Mouse (Mus musculus) stomach, embryonic 16.5 days (tissue): ENCODE results near the gene Gm49337. TPM values are rescaled to one million over a fixed set of nuclear protein-coding genes. Genes with fewer than 3 reads are reported as not detected.
"Not testable (repeated sequence)": the region's sequence is repeated elsewhere in the genome, so short reads cannot be mapped to it uniquely, and the experiment has no call there.

ENCODE experiments used
- ATAC-seq: fragments of 200-750 bp; cut with Nextera tagmentation; 2 replicates; pipeline ENCODE4 v1.8.0; 2017; ENCODE audit warnings: moderate number of reproducible peaks, moderate TSS enrichment; ENCODE audit not compliant: insufficient read depth, low FRiP score
- H3K27ac ChIP-seq: fragments of 300-500 bp; sonication (generic); 2 replicates; pipeline ENCODE4 v1.5.1; 2014; ENCODE audit warnings: low read length
- H3K27me3 ChIP-seq: fragments of 300-500 bp; sonication (generic); 2 replicates; pipeline ENCODE4 v1.6.1; 2014; ENCODE audit warnings: low read length, control low read depth, mixed read lengths; ENCODE audit not compliant: control insufficient read depth, insufficient read depth
- H3K36me3 ChIP-seq: fragments of 300-500 bp; sonication (generic); 2 replicates; pipeline ENCODE4 v1.6.1; 2014; ENCODE audit warnings: low read length; ENCODE audit not compliant: control insufficient read depth, insufficient read depth
- H3K4me1 ChIP-seq: fragments of 300-500 bp; sonication (generic); 2 replicates; pipeline ENCODE4 v1.6.1; 2014; ENCODE audit warnings: low read length, control low read depth, mixed read lengths; ENCODE audit not compliant: control insufficient read depth, insufficient read depth
- H3K4me2 ChIP-seq: fragments of 300-500 bp; sonication (generic); 2 replicates; pipeline ENCODE4 v1.6.1; 2014; ENCODE audit warnings: low read depth, low read length, mixed read lengths
- H3K4me3 ChIP-seq: fragments of 300-500 bp; sonication (generic); replicated peaks from 2 replicates; pipeline ENCODE4 v1.5.1; 2014; ENCODE audit warnings: mild to moderate bottlenecking, low read length
- H3K9ac ChIP-seq: fragments of 300-500 bp; sonication (generic); 2 replicates; pipeline ENCODE4 v1.6.1; 2014; ENCODE audit warnings: low read length
- H3K9me3 ChIP-seq: fragments of 300-500 bp; sonication (generic); replicated peaks from 2 replicates; pipeline ENCODE4 v1.6.1; 2016; ENCODE audit warnings: low read length, control low read depth; ENCODE audit not compliant: control insufficient read depth
- WGBS: fragments of 180-500 bp; shearing (Covaris S2); extraction: QIAGEN DNeasy Blood & Tissue Kit; methylation state at CpG from one replicate; pipeline ENCODE4 v1.1.7; 2014; 5-methylcytosine and 5-hydroxymethylcytosine counted together
- polyA plus RNA-seq: library from polyadenylated mRNA; unstranded; fragments of >200 nt; fragmentation: Nextera tagmentation; extraction: Ambion mirVana; gene quantifications from 2 replicates; pipeline ENCODE4 v1.2.1, GENCODE M21; 2015

Gene Gm49337
- polyA plus RNA-seq, 1 experiment from 2014 or later, result not detected

- H3K9me3 ChIP-seq, H3K36me3 ChIP-seq, H3K27ac ChIP-seq, H3K4me3 ChIP-seq, H3K4me1 ChIP-seq, H3K9ac ChIP-seq, ATAC-seq, H3K4me2 ChIP-seq, H3K27me3 ChIP-seq: not testable (repeated sequence)
- 86% methylated on average over 1 of the region's 1 CpGs for WGBS
Measured at GRCm38 (mm10) chr4:116217661-116218060, 44.5 kb downstream of the Gm49337 start.

- Histone ChIP-seq H3K4me2 (no peak overlapping the region), H3K9me3 (no peaks in the 10 kb centered on the region), H3K4me1 (peaks cover 8% of the 10 kb centered on the region; the same call in 1 of the 2 replicates), H3K9ac (no peak overlapping the region), H3K27ac (no peak overlapping the region), H3K27me3 (no peaks in the 10 kb centered on the region), H3K36me3 (no peaks in the 10 kb centered on the region), H3K4me3 (no peak overlapping the region)
- 78% methylated on average over 1 of the region's 1 CpGs for WGBS
- no peak for ATAC-seq
Measured at GRCm38 (mm10) chr4:116219056-116219455, 45.9 kb downstream of the Gm49337 start.

- H3K27ac ChIP-seq, result peak overlapping the region; percentile 98
- H3K9ac ChIP-seq, result peak overlapping the region; percentile 93
- H3K4me1 ChIP-seq, result peaks cover 8% of the 10 kb centered on the region; the same call in 1 of the 2 replicates
- no peak for ATAC-seq
- peak overlapping the region; percentile 87 for H3K4me3 ChIP-seq
- no peaks in the 10 kb centered on the region for H3K36me3 ChIP-seq
- H3K9me3 ChIP-seq, result no peaks in the 10 kb centered on the region
- H3K27me3 ChIP-seq, result no peaks in the 10 kb centered on the region
- WGBS, result 15% methylated on average over 6 of the region's 6 CpGs
- H3K4me2 ChIP-seq, result peak overlapping the region; percentile 76
Measured at GRCm38 (mm10) chr4:116220071-116220650, 47.0 kb downstream of the Gm49337 start.

GRCm38 (mm10) chr4:116220780-116221139 lies 47.6 kb downstream of the Gm49337 start:
- Histone ChIP-seq H3K4me2 (peak overlapping the region; percentile 76), H3K27ac (peak overlapping the region; percentile 98), H3K36me3 (no peaks in the 10 kb centered on the region), H3K9ac (peak overlapping the region; percentile 93), H3K4me1 (peaks cover 8% of the 10 kb centered on the region; the same call in 1 of the 2 replicates), H3K27me3 (no peaks in the 10 kb centered on the region), H3K4me3 (peak overlapping the region; percentile 87), H3K9me3 (no peaks in the 10 kb centered on the region)
- WGBS, result under 1% methylated on average over 22 of the region's 26 CpGs
- peak; percentile 59 for ATAC-seq

GRCm38 (mm10) chr4:116221140-116221851 lies 48.1 kb downstream of the Gm49337 start, which contains the start of gene Pik3r3:
Gene Pik3r3 (plus strand): TSS chr4:116221618.
- peak within 1 kb of the TSS; percentile 87 for H3K4me3 ChIP-seq
- ATAC-seq, result peak; percentile 100
- peak within 1 kb of the TSS; percentile 98 for H3K27ac ChIP-seq
- H3K9me3 ChIP-seq, result no peaks in the 10 kb centered on the region
- peak within 1 kb of the TSS; percentile 93 for H3K9ac ChIP-seq
- H3K4me1 ChIP-seq, result peaks cover 6% of the 10 kb centered on the region; the same call in 1 of the 2 replicates
- H3K36me3 ChIP-seq, result no peaks in the 10 kb centered on the region
- WGBS, result under 1% methylated on average over 53 of the region's 53 CpGs
- peak within 1 kb of the TSS; percentile 78 for H3K4me2 ChIP-seq
- H3K27me3 ChIP-seq, result no peaks in the 10 kb centered on the region

- H3K36me3 ChIP-seq, result no peaks in the 10 kb centered on the region
- no peaks in the 10 kb centered on the region for H3K9me3 ChIP-seq
- H3K4me3 ChIP-seq, result peak overlapping the region; percentile 87
- H3K4me1 ChIP-seq, result peaks cover 4% of the 10 kb centered on the region; the same call in 1 of the 2 replicates
- H3K27me3 ChIP-seq, result no peaks in the 10 kb centered on the region
- ATAC-seq, result no peak
- under 1% methylated on average over 23 of the region's 23 CpGs for WGBS
- H3K9ac ChIP-seq, result peak overlapping the region; percentile 91
- peak overlapping the region; percentile 78 for H3K4me2 ChIP-seq
- peak overlapping the region; percentile 98 for H3K27ac ChIP-seq
Measured at GRCm38 (mm10) chr4:116221996-116222842, 49.0 kb downstream of the Gm49337 start.

- Histone ChIP-seq H3K4me3 (peak overlapping the region; percentile 87), H3K27me3 (no peaks in the 10 kb centered on the region), H3K27ac (no peak overlapping the region), H3K9ac (peak overlapping the region; percentile 91), H3K36me3 (no peaks in the 10 kb centered on the region), H3K4me2 (peak overlapping the region; percentile 78), H3K9me3 (no peaks in the 10 kb centered on the region), H3K4me1 (peaks cover 4% of the 10 kb centered on the region; the same call in 1 of the 2 replicates)
- no peak for ATAC-seq
- WGBS, result 6% methylated on average over 6 of the region's 6 CpGs
Measured at GRCm38 (mm10) chr4:116222843-116223119, 49.6 kb downstream of the Gm49337 start.

- no peak for ATAC-seq
- no peak overlapping the region for H3K27ac ChIP-seq
- no peaks in the 10 kb centered on the region for H3K27me3 ChIP-seq
- H3K4me1 ChIP-seq, result no peaks in the 10 kb centered on the region
- WGBS, result 81% methylated on average over 3 of the region's 3 CpGs
- no peak overlapping the region for H3K4me2 ChIP-seq
- no peaks in the 10 kb centered on the region for H3K9me3 ChIP-seq
- H3K36me3 ChIP-seq, result no peaks in the 10 kb centered on the region
- no peak overlapping the region for H3K4me3 ChIP-seq
- no peak overlapping the region for H3K9ac ChIP-seq
Measured at GRCm38 (mm10) chr4:116243377-116243776, 70.2 kb downstream of the Gm49337 start.

- no peaks in the 10 kb centered on the region for H3K4me1 ChIP-seq
- H3K27ac ChIP-seq, result no peak overlapping the region
- no peak overlapping the region for H3K4me2 ChIP-seq
- H3K9me3 ChIP-seq, result no peaks in the 10 kb centered on the region
- no peaks in the 10 kb centered on the region for H3K27me3 ChIP-seq
- H3K9ac ChIP-seq, result no peak overlapping the region
- no peak for ATAC-seq
- no peaks in the 10 kb centered on the region for H3K36me3 ChIP-seq
- no peak overlapping the region for H3K4me3 ChIP-seq
- WGBS, result 61% methylated on average over 2 of the region's 2 CpGs
Measured at GRCm38 (mm10) chr4:116244240-116244639, 71.1 kb downstream of the Gm49337 start.
